Mouse (Mus musculus) G1E (cell line): ENCODE data around the gene Golt1a. TPM values are rescaled to one million over a fixed set of nuclear protein-coding genes. Genes with fewer than 3 reads are reported as not detected.

ENCODE experiments used
- ATAC-seq: 2 replicates; pipeline ENCODE4 v1.8.0; 2016; ENCODE audit warnings: mild to moderate bottlenecking; ENCODE audit not compliant: insufficient number of reproducible peaks, poor library complexity, low FRiP score, severe bottlenecking; ENCODE audit errors: extremely low read depth
- DNase-seq: peaks from one replicate; pipeline ENCODE4 v3.0.0; 2012; ENCODE audit warnings: low spot score
- H3K27me3 ChIP-seq: 2 replicates; pipeline ENCODE4 v1.6.1; 2012; ENCODE audit warnings: mild to moderate bottlenecking, low read length, inconsistent platforms; ENCODE audit not compliant: insufficient read depth
- H3K36me3 ChIP-seq: replicated peaks from 2 replicates; pipeline ENCODE3; 2012; ENCODE audit warnings: mild to moderate bottlenecking, inconsistent platforms
- H3K4me1 ChIP-seq: 2 replicates; pipeline ENCODE4 v1.6.1; 2012; ENCODE audit warnings: low read depth, low read length, inconsistent platforms, mixed read lengths; ENCODE audit not compliant: insufficient read depth
- H3K4me3 ChIP-seq: 2 replicates; pipeline ENCODE4 v1.5.1; 2012; ENCODE audit warnings: low read depth, mild to moderate bottlenecking, inconsistent platforms, low read length, moderate library complexity, mixed read lengths
- H3K9me3 ChIP-seq: replicated peaks from 2 replicates; pipeline ENCODE4 v1.6.1; 2012; ENCODE audit warnings: inconsistent platforms
- CTCF ChIP-seq: IDR thresholded peaks from 2 replicates; pipeline ENCODE4 v1.5.1; 2012; ENCODE audit warnings: low read depth, low read length, inconsistent platforms, mixed read lengths
- GATA1 ChIP-seq: IDR thresholded peaks from 2 replicates; pipeline ENCODE4 v1.6.1; 2012; ENCODE audit warnings: borderline replicate concordance, low read length, inconsistent platforms, mixed read lengths
- GATA2 ChIP-seq: IDR thresholded peaks from 2 replicates; pipeline ENCODE4 v1.6.1; 2012; ENCODE audit warnings: low read depth, low read length, inconsistent platforms, borderline replicate concordance
- POLR2AphosphoS5 ChIP-seq: IDR thresholded peaks from 2 replicates; pipeline ENCODE4 v1.6.1; 2012; ENCODE audit warnings: low read depth, low read length, inconsistent platforms; ENCODE audit not compliant: insufficient replicate concordance
- TAL1 ChIP-seq: conservative IDR thresholded peaks from 2 replicates; pipeline ENCODE4 v1.6.1; 2012; ENCODE audit warnings: low read depth, low read length, inconsistent platforms, mixed read lengths
- polyA plus RNA-seq: library from polyadenylated mRNA; stranded (reverse); fragments of >175 nt; gene quantifications from 2 replicates; pipeline ENCODE4 v1.2.3, GENCODE M21; 2012
- total RNA-seq, 2 experiments: library from RNA; stranded (forward) in 1 of 2; stranded (reverse) in 1 of 2; fragments of 200-1000 nt in 1 of 2; fragments of >200 nt in 1 of 2; fragmentation: Nextera tagmentation in 1 of 2; gene quantifications; 2 replicates each; pipeline ENCODE4 v1.2.3; 2014 to 2017

Gene Golt1a
- total and polyA plus RNA-seq, 3 experiments: not detected

- Histone ChIP-seq H3K9me3 (0 out of 2 replicates have a peak, but pooled peaks cover 6% of the 10 kb centered on the region), H3K4me3 (no peak overlapping the region), H3K27me3 (peaks cover 26% of the 10 kb centered on the region), H3K36me3 (no peaks in the 10 kb centered on the region), H3K4me1 (peaks cover 4% of the 10 kb centered on the region; the same call in 1 of the 2 replicates)
- TF ChIP-seq GATA2 (no peak), POLR2AphosphoS5 (no peak), TAL1 (no peak), GATA1 (no peak)
- DNase-seq (no peak), ATAC-seq (no peak)
These were observed 57.5 kb downstream of the Golt1a start for GRCm38 (mm10) chr1:133366951-133367605.

- 0 out of 2 replicates have a peak, but pooled peaks cover 6% of the 10 kb centered on the region for H3K9me3 ChIP-seq
- DNase-seq (no peak), ATAC-seq (no peak)
- no peak overlapping the region for H3K4me3 ChIP-seq
- peaks cover 26% of the 10 kb centered on the region for H3K27me3 ChIP-seq
- H3K4me1 ChIP-seq: peaks cover 4% of the 10 kb centered on the region; the same call in 1 of the 2 replicates
- no peak for TF ChIP-seq CTCF
- no peak for TF ChIP-seq POLR2AphosphoS5
- no peak for TF ChIP-seq GATA2
- no peaks in the 10 kb centered on the region for H3K36me3 ChIP-seq
These were observed 58.2 kb downstream of the Golt1a start for GRCm38 (mm10) chr1:133367606-133368488.

- H3K9me3 ChIP-seq: 0 out of 2 replicates have a peak, but pooled peaks cover 2% of the 10 kb centered on the region
- peaks cover under 1% of the 10 kb centered on the region; the same call in 1 of the 2 replicates for H3K4me1 ChIP-seq
- DNase-seq (no peak), ATAC-seq (no peak)
- H3K27me3 ChIP-seq: peaks cover 26% of the 10 kb centered on the region
- H3K36me3 ChIP-seq: no peaks in the 10 kb centered on the region
- H3K4me3 ChIP-seq: no peak overlapping the region
- no peak for TF ChIP-seq CTCF
These were observed 59.0 kb downstream of the Golt1a start for GRCm38 (mm10) chr1:133368644-133369043.

DNA sequence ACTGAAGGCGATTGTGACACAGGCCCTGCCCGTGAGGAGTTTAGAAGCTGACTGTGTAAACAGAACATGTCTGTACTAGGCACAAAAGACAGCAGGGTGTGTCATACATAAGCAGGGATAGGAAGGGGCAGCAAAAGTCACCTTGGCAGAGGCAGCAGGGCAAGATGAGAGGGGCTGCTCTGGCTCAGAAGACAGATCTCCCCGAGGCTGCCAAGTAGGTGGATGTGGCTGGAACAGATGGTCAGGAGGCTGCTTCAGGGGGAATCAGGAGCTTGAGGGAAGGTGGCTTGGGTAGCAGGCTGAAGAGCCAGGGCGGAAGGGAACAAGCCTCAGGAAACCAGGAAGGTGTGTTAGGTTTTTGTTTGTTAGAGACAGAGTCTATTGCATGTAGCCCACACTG, 60.8 kb downstream of the Golt1a start:
- Histone ChIP-seq H3K4me1 (no peaks in the 10 kb centered on the region), H3K9me3 (no peaks in the 10 kb centered on the region), H3K36me3 (no peaks in the 10 kb centered on the region), H3K27me3 (peaks cover 18% of the 10 kb centered on the region), H3K4me3 (no peak overlapping the region)
- no peak for DNase-seq
- no peak for ATAC-seq
- no peak for TF ChIP-seq POLR2AphosphoS5
- no peak for TF ChIP-seq TAL1
- TF ChIP-seq GATA2: no peak
- no peak for TF ChIP-seq CTCF
- TF ChIP-seq GATA1: no peak

GRCm38 (mm10) chr1:133371431-133371830, 61.8 kb downstream of the Golt1a start:
- H3K27me3 ChIP-seq: peaks cover 12% of the 10 kb centered on the region
- no peak for ATAC-seq
- no peaks in the 10 kb centered on the region for H3K4me1 ChIP-seq
- H3K9me3 ChIP-seq: no peaks in the 10 kb centered on the region
- H3K4me3 ChIP-seq: no peak overlapping the region
- no peak for DNase-seq
- TF ChIP-seq CTCF: no peak
- no peak for TF ChIP-seq GATA2
- TF ChIP-seq GATA1: no peak
- TF ChIP-seq TAL1: no peak
- TF ChIP-seq POLR2AphosphoS5: no peak
- H3K36me3 ChIP-seq: no peaks in the 10 kb centered on the region

- Histone ChIP-seq H3K4me1 (no peaks in the 10 kb centered on the region), H3K4me3 (no peak overlapping the region), H3K9me3 (no peaks in the 10 kb centered on the region), H3K36me3 (no peaks in the 10 kb centered on the region), H3K27me3 (peaks cover 9% of the 10 kb centered on the region)
- no peak for ATAC-seq
- DNase-seq: no peak
- no peak for TF ChIP-seq GATA2
- no peak for TF ChIP-seq GATA1
- no peak for TF ChIP-seq TAL1
- no peak for TF ChIP-seq POLR2AphosphoS5
- no peak for TF ChIP-seq CTCF
These were observed 62.5 kb downstream of the Golt1a start for GRCm38 (mm10) chr1:133372113-133372512.

Other genes starting within 250 kb of the Golt1a start
- gene Ppp1r15b, start 178.7 kb upstream of the Golt1a start, total RNA-seq (2014; fragmentation: Nextera tagmentation): 100 and 105 TPM in 2 replicates
- gene Ppp1r15b, start 178.7 kb upstream of the Golt1a start, total RNA-seq (2017): 105 and 131 TPM in 2 replicates
- gene Ppp1r15b, start 178.7 kb upstream of the Golt1a start, polyA plus RNA-seq: 35.3 and 38.6 TPM in 2 replicates
- not detected in 2 replicates for gene Plekha6, start 145.6 kb upstream of the Golt1a start, total RNA-seq (2014; fragmentation: Nextera tagmentation)
- gene Plekha6, start 145.6 kb upstream of the Golt1a start, total RNA-seq (2017): 0.17 and 0.38 TPM in 2 replicates
- 0.02 and 0.07 TPM in 2 replicates for gene Plekha6, start 145.6 kb upstream of the Golt1a start, polyA plus RNA-seq
- gene Kiss1, start 12.1 kb downstream of the Golt1a start, total RNA-seq (2014; fragmentation: Nextera tagmentation): not detected in 2 replicates
- gene Kiss1, start 12.1 kb downstream of the Golt1a start, total RNA-seq (2017): not detected in 2 replicates
- not detected in 2 replicates for gene Kiss1, start 12.1 kb downstream of the Golt1a start, polyA plus RNA-seq
- gene Ren1, start 40.7 kb downstream of the Golt1a start, total RNA-seq (2014; fragmentation: Nextera tagmentation): not detected in 2 replicates
- not detected in 2 replicates for gene Ren1, start 40.7 kb downstream of the Golt1a start, total RNA-seq (2017)
- not detected in 2 replicates for gene Ren1, start 40.7 kb downstream of the Golt1a start, polyA plus RNA-seq
- gene Etnk2, start 53.8 kb downstream of the Golt1a start, total RNA-seq (2014; fragmentation: Nextera tagmentation): not detected in 2 replicates
- 0.05 and 0.06 TPM in 2 replicates for gene Etnk2, start 53.8 kb downstream of the Golt1a start, total RNA-seq (2017)
- not detected in 2 replicates for gene Etnk2, start 53.8 kb downstream of the Golt1a start, polyA plus RNA-seq
- gene Sox13, start 114.6 kb downstream of the Golt1a start, total RNA-seq (2014; fragmentation: Nextera tagmentation): 0.38 and 0.44 TPM in 2 replicates
- 0.06 and 0.27 TPM in 2 replicates for gene Sox13, start 114.6 kb downstream of the Golt1a start, total RNA-seq (2017)
- 0.11 and 0.13 TPM in 2 replicates for gene Sox13, start 114.6 kb downstream of the Golt1a start, polyA plus RNA-seq